12 mouse cellular contexts compared by ENCODE assay signal in the genomic region with DNA sequence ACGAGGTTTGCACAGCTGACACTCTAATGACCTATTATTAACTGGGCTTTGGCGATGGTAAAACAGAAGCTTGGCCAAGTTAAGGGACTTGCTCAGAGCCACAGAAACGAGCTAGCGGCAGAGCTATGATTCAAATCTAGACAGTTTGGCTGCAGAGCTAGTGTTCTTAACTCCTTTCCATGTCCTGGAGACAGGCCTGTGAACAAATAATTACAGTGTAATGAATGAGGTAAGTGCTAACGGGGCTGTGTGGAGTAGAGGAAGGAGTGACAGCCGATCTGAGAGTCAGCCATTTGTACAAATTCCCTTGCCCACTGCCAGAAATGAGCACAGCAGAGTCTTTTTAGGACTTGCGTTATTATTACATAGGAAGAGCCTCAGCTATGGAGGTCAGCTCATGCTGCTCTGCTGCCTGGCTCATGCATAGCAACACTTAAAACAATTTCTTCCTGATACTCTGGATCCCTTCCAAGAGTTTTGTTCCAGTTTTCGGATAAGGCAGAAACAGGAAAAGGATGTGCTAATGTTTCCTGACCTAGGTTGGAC. TPM values are rescaled to one million over a fixed set of nuclear protein-coding genes. Genes with fewer than 3 reads are reported as not detected.
DNase-seq lines count a peak whose midpoint lies in the region; ATAC-seq lines count a peak whose summit lies in the region.
"Had no signal": no experiment of that assay in that cellular context is flagged by ENCODE, and none has a peak within 500 bp of the region (broad histone marks: within the 10 kb centered on the region; RNA-seq: fewer than 3 reads in every experiment).

No protein-coding gene starts in this region.

- H3K4me3 ChIP-seq in kidney, embryonic 14.5 days (ENCODE audit: low read length) = no peak overlapping the region
- H3K4me3 ChIP-seq: hindbrain, embryonic 13.5 days; midbrain, embryonic 12.5 days had no signal

- no peaks in the 10 kb centered on the region for H3K27me3 ChIP-seq in kidney, embryonic 14.5 days (ENCODE audit: control insufficient read depth, insufficient read depth, low read length)
- H3K27me3 ChIP-seq: hindbrain, embryonic 13.5 days; midbrain, embryonic 12.5 days had no signal

- H3K9me3 ChIP-seq in kidney, embryonic 14.5 days (ENCODE audit: control insufficient read depth, low read length) = no peaks in the 10 kb centered on the region
- H3K9me3 ChIP-seq: hindbrain, embryonic 13.5 days; midbrain, embryonic 12.5 days had no signal

- H3K27ac ChIP-seq in kidney, embryonic 14.5 days (ENCODE audit: low read depth, low read length) = peak overlapping the region; percentile 34; the same call in 1 of the 2 replicates
- H3K27ac ChIP-seq: hindbrain, embryonic 13.5 days; midbrain, embryonic 12.5 days had no signal

- H3K9ac ChIP-seq in kidney, embryonic 14.5 days (ENCODE audit: low read depth, low read length) = no peak overlapping the region
- H3K9ac ChIP-seq: hindbrain, embryonic 13.5 days; midbrain, embryonic 12.5 days had no signal

- H3K4me1 ChIP-seq in kidney, embryonic 14.5 days (ENCODE audit: control insufficient read depth, insufficient read depth, low read length) = peaks cover 3% of the 10 kb centered on the region; the same call in 1 of the 2 replicates
- H3K4me1 ChIP-seq: hindbrain, embryonic 13.5 days had no signal

- DNase-seq in kidney, adult 18-20 months = peak; percentile 34
- no peak for DNase-seq in kidney, postnatal 25 days
- peak; percentile 82 to 84 for DNase-seq in heart, adult 18-20 months
- DNase-seq in lung, postnatal 36 days = peak; percentile 78
- no peak for DNase-seq in ovary, adult 18-20 months (ENCODE audit: low spot score)
- DNase-seq in left cerebral cortex, postnatal 36 days (ENCODE audit: low spot score in 2 of 2) = no peak
- DNase-seq in urinary bladder, postnatal 10 days (ENCODE audit: low spot score) = no peak
- DNase-seq: thymus, adult 18-20 months had no signal

- 0 out of 2 replicates have a peak, but pooled peaks have one; percentile 55 for ATAC-seq in kidney, embryonic 14.5 days (ENCODE audit: low FRiP score, low TSS enrichment)

- H3K4me2 ChIP-seq in kidney, embryonic 14.5 days (replicated peaks; ENCODE audit: low read depth, low read length) = no peak overlapping the region
- H3K4me2 ChIP-seq: hindbrain, embryonic 13.5 days; midbrain, embryonic 12.5 days had no signal

- 40% methylated on average over 8 of the region's 8 CpGs for WGBS in kidney, embryonic 14.5 days

- intact Hi-C loops in left cerebral cortex, postnatal 36 days (cut with DNase I) = no loop called here

- no peaks in the 10 kb centered on the region for H3K36me3 ChIP-seq in kidney, embryonic 14.5 days (ENCODE audit: control insufficient read depth, insufficient read depth, low read length)
- H3K36me3 ChIP-seq: hindbrain, embryonic 13.5 days; midbrain, embryonic 12.5 days had no signal

RNA-seq across cellular contexts. Expression of gene Cd28, which starts 0.9 kb away (rescaled TPM):
- 10 to 100 TPM; 11.9 to 13.4 TPM for total RNA-seq in heart, adult 18-20 months (2021)
- 0.16 and 0.33 TPM in 2 replicates for polyA plus RNA-seq in kidney, embryonic 14.5 days (2014; fragmentation: Nextera tagmentation; extraction: Ambion mirVana)
- under 1 TPM; 0.20 to 0.27 TPM for total RNA-seq in left cerebral cortex, postnatal 36 days (2021)
- total RNA-seq: MEL had no signal

Comparison
In these comparisons a context has a peak if more than half of its experiments do, and no peak if none do; other contexts are left out.
1. DNase-seq: peak in kidney, adult 18-20 months (single experiment), heart, adult 18-20 months (2 of 2) and lung, postnatal 36 days (single experiment); none in kidney, postnatal 25 days (0 of 2), ovary, adult 18-20 months (single experiment), left cerebral cortex, postnatal 36 days (0 of 2) and urinary bladder, postnatal 10 days (single experiment).
2. RNA of gene Cd28, which starts 0.9 kb away (total RNA-seq): 11.9 to 13.4 TPM in heart, adult 18-20 months; 0.20 to 0.27 TPM in left cerebral cortex, postnatal 36 days; every median in the first group is over 10 times any median in the second.